In genomic region chr2:154076271-154076670, GRCm38 (mm10) we compare ENCODE assay signal across 23 mouse cellular contexts. TPM values are rescaled to one million over a fixed set of nuclear protein-coding genes. Genes with fewer than 3 reads are reported as not detected.
A peak's percentile ranks its signal among the peaks of the same experiment; 100 is the strongest.
DNase-seq lines count a peak whose midpoint lies in the region; ATAC-seq and TF ChIP-seq lines count a peak whose summit lies in the region.
"Had no signal": no experiment of that assay in that cellular context is flagged by ENCODE, and none has a peak within 500 bp of the region (broad histone marks: within the 10 kb centered on the region; RNA-seq: fewer than 3 reads in every experiment).

No protein-coding gene starts in this region.

- DNase-seq in heart, postnatal 0 days (ENCODE audit: low spot score) = peak; percentile 44
- DNase-seq in heart, adult 18-20 months = no peak
- DNase-seq in 3T3-L1 (ENCODE audit: low read depth, low spot score) (peak; percentile 51), ZHBTc4 (ENCODE audit: low read depth, low spot score) (peak; percentile 63)
- peak; percentile 75 for DNase-seq in embryonic facial prominence, embryonic 11.5 days (ENCODE audit: low spot score)
- DNase-seq in right cerebral cortex, postnatal 25 days = no peak
- DNase-seq in frontal cortex, postnatal 10 days (ENCODE audit: low spot score in 2 of 2) = no peak
- no peak for DNase-seq in right cerebral cortex, postnatal 36 days (ENCODE audit: low spot score in 2 of 2)
- DNase-seq: cerebellum, adult 8-10 months; kidney, postnatal 25 days; thymus, adult 18-20 months had no signal

- no peak overlapping the region for H3K4me2 ChIP-seq in heart, postnatal 0 days (ENCODE audit: low read depth, low read length)
- no peak overlapping the region for H3K4me2 ChIP-seq in embryonic facial prominence, embryonic 11.5 days (ENCODE audit: low read depth, low read length)
- H3K4me2 ChIP-seq: heart, embryonic 11.5 days; limb, embryonic 12.5 days; lung, embryonic 15.5 days; midbrain, embryonic 12.5 days; neural tube, embryonic 12.5 days had no signal

- no peak overlapping the region for H3K27ac ChIP-seq in heart, postnatal 0 days (ENCODE audit: low read depth)
- no peak overlapping the region for H3K27ac ChIP-seq in embryonic facial prominence, embryonic 11.5 days (replicated peaks; ENCODE audit: low read depth, low read length)
- H3K27ac ChIP-seq: hindbrain, embryonic 10.5 days; limb, embryonic 12.5 days; lung, embryonic 15.5 days; midbrain, embryonic 12.5 days; neural tube, embryonic 12.5 days had no signal

- H3K36me3 ChIP-seq in heart, postnatal 0 days (replicated peaks; ENCODE audit: control insufficient read depth, insufficient read depth, low read length) = no peaks in the 10 kb centered on the region
- no peaks in the 10 kb centered on the region for H3K36me3 ChIP-seq in embryonic facial prominence, embryonic 11.5 days (replicated peaks; ENCODE audit: control insufficient read depth, insufficient read depth, low read depth, low read length)
- H3K36me3 ChIP-seq: hindbrain, embryonic 10.5 days; limb, embryonic 12.5 days; lung, embryonic 15.5 days; midbrain, embryonic 12.5 days; neural tube, embryonic 12.5 days had no signal

- no peak for TF ChIP-seq CTCF in heart, postnatal 0 days (IDR thresholded peaks at IDR 0.05; ENCODE audit: low read depth)

- 18% methylated on average over 2 of the region's 2 CpGs for WGBS in heart, postnatal 0 days
- 23% methylated on average over 2 of the region's 2 CpGs for WGBS in embryonic facial prominence, embryonic 11.5 days

- no peaks in the 10 kb centered on the region for H3K27me3 ChIP-seq in heart, postnatal 0 days (ENCODE audit: control insufficient read depth, insufficient read depth, low read length)
- H3K27me3 ChIP-seq in embryonic facial prominence, embryonic 11.5 days (ENCODE audit: control insufficient read depth, insufficient read depth, low read length) = no peaks in the 10 kb centered on the region
- H3K27me3 ChIP-seq: limb, embryonic 12.5 days; lung, embryonic 15.5 days; midbrain, embryonic 12.5 days had no signal

- H3K9ac ChIP-seq in heart, postnatal 0 days (replicated peaks; ENCODE audit: low read depth, low read length) = no peak overlapping the region
- no peak overlapping the region for H3K9ac ChIP-seq in embryonic facial prominence, embryonic 11.5 days (replicated peaks; ENCODE audit: low read length)
- H3K9ac ChIP-seq: limb, embryonic 12.5 days; lung, embryonic 15.5 days; midbrain, embryonic 12.5 days; neural tube, embryonic 12.5 days had no signal

- no peaks in the 10 kb centered on the region for H3K4me1 ChIP-seq in heart, postnatal 0 days (ENCODE audit: control insufficient read depth, insufficient read depth)
- H3K4me1 ChIP-seq in embryonic facial prominence, embryonic 11.5 days (ENCODE audit: control insufficient read depth, insufficient read depth, low read length) = no peaks in the 10 kb centered on the region
- H3K4me1 ChIP-seq: hindbrain, embryonic 10.5 days; limb, embryonic 12.5 days; lung, embryonic 15.5 days; midbrain, embryonic 12.5 days; neural tube, embryonic 12.5 days had no signal

- no peaks in the 10 kb centered on the region for H3K9me3 ChIP-seq in heart, postnatal 0 days (replicated peaks; ENCODE audit: control insufficient read depth, low read length)
- no peaks in the 10 kb centered on the region for H3K9me3 ChIP-seq in embryonic facial prominence, embryonic 11.5 days (replicated peaks; ENCODE audit: control insufficient read depth, low read length)
- H3K9me3 ChIP-seq: hindbrain, embryonic 10.5 days; limb, embryonic 12.5 days; lung, embryonic 15.5 days; midbrain, embryonic 12.5 days; neural tube, embryonic 12.5 days had no signal

- no peak overlapping the region for H3K4me3 ChIP-seq in heart, postnatal 0 days (ENCODE audit: low read depth, low read length)
- H3K4me3 ChIP-seq in embryonic facial prominence, embryonic 11.5 days (ENCODE audit: low read depth, low read length) = no peak overlapping the region
- H3K4me3 ChIP-seq: hindbrain, embryonic 10.5 days; limb, embryonic 12.5 days; lung, embryonic 15.5 days; midbrain, embryonic 12.5 days; neural tube, embryonic 12.5 days had no signal

- TF ChIP-seq EP300 in heart, postnatal 0 days (IDR thresholded peaks at IDR 0.05; ENCODE audit: low read depth) = no peak

- ATAC-seq in heart, postnatal 0 days (ENCODE audit: insufficient read depth, low read depth) = no peak
- ATAC-seq in embryonic facial prominence, embryonic 11.5 days (replicated peaks; ENCODE audit: insufficient number of reproducible peaks, low FRiP score, low TSS enrichment, low read depth) = no peak
- ATAC-seq: forebrain, embryonic 14.5 days; Patski had no signal

RNA-seq across cellular contexts. Expression of gene Bpifa3, which starts 53.9 kb away (rescaled TPM):
- total RNA-seq in heart, postnatal 0 days (2014; rRNA removed; ENCODE audit: low replicate concordance) = not detected in 2 replicates
- not detected in 2 replicates for polyA plus RNA-seq in heart, postnatal 0 days (2015; fragmentation: Nextera tagmentation; extraction: Ambion mirVana)
- not detected for total RNA-seq in heart, adult 18-20 months (2021)
- polyA plus RNA-seq in embryonic facial prominence, embryonic 11.5 days (2014; fragmentation: Nextera tagmentation; extraction: Ambion mirVana) = not detected in 2 replicates
- total RNA-seq: adrenal gland, postnatal 36 days; gastrocnemius, adult 8-10 months; layer of hippocampus, postnatal 14 days had no signal
- polyA plus RNA-seq: C2C12; forebrain, embryonic 14.5 days; heart, embryonic 11.5 days; hindbrain, embryonic 10.5 days; limb, embryonic 12.5 days; lung, embryonic 15.5 days; midbrain, embryonic 12.5 days; neural tube, embryonic 12.5 days; Patski had no signal

Comparison
In these comparisons a context has a peak if more than half of its experiments do, and no peak if none do; other contexts are left out.
1. DNase-seq: peak in heart, postnatal 0 days (single experiment), 3T3-L1 (single experiment), ZHBTc4 (single experiment) and embryonic facial prominence, embryonic 11.5 days (single experiment); none in heart, adult 18-20 months (0 of 2), right cerebral cortex, postnatal 25 days (single experiment), frontal cortex, postnatal 10 days (0 of 2) and right cerebral cortex, postnatal 36 days (0 of 2).